Mouse (Mus musculus): ENCODE results near the gene H2-M10.4.
"Not testable (repeated sequence)": the region's sequence is repeated elsewhere in the genome, so short reads cannot be mapped to it uniquely, and the experiment has no call there.

H2-M10.4 gene

GRCm38 (mm10) chr17:36462234-36462633, at the start of gene H2-M10.4:
Gene H2-M10.4 (minus strand): TSS chr17:36462334.
- no peak for DNase-seq (ENCODE audit: low read depth in 1 of 2, low spot score in 2 of 2)

- DNase-seq (ENCODE audit: low read depth in 1 of 2, low spot score in 2 of 2), result no peak
Observed at GRCm38 (mm10) chr17:36503910-36504309, 41.8 kb upstream of the H2-M10.4 start.

- no peak for DNase-seq (ENCODE audit: low read depth in 1 of 2, low spot score in 2 of 2)
Observed at GRCm38 (mm10) chr17:36500435-36500834, 38.3 kb upstream of the H2-M10.4 start.

GRCm38 (mm10) chr17:36488181-36488580, 26.0 kb upstream of the H2-M10.4 start:
- DNase-seq (ENCODE audit: low read depth in 1 of 2, low spot score in 2 of 2), result not testable (repeated sequence)

- DNase-seq (ENCODE audit: low read depth in 1 of 2, low spot score in 2 of 2), result no peak
Observed at GRCm38 (mm10) chr17:36486687-36487230, 24.6 kb upstream of the H2-M10.4 start.

- DNase-seq (ENCODE audit: low read depth in 1 of 2, low spot score in 2 of 2), result no peak
Observed at GRCm38 (mm10) chr17:36483865-36484264, 21.7 kb upstream of the H2-M10.4 start.

- no peak for DNase-seq (ENCODE audit: low read depth in 1 of 2, low spot score in 2 of 2)
Observed at GRCm38 (mm10) chr17:36456260-36456659, 5.9 kb downstream of the H2-M10.4 start.

GRCm38 (mm10) chr17:36431411-36431810, 30.7 kb downstream of the H2-M10.4 start:
- DNase-seq (ENCODE audit: low read depth in 1 of 2, low spot score in 2 of 2), result peak; percentile 29 to 41

GRCm38 (mm10) chr17:36418091-36418754, 43.9 kb downstream of the H2-M10.4 start:
- DNase-seq (ENCODE audit: low read depth in 1 of 2, low spot score in 2 of 2), result no peak

- DNase-seq (ENCODE audit: low read depth in 1 of 2, low spot score in 2 of 2), result no peak
Observed at GRCm38 (mm10) chr17:36417416-36417815, 44.7 kb downstream of the H2-M10.4 start.

- DNase-seq (ENCODE audit: low read depth in 1 of 2, low spot score in 2 of 2), result no peak
Observed at GRCm38 (mm10) chr17:36415407-36415806, 46.7 kb downstream of the H2-M10.4 start.

- DNase-seq (ENCODE audit: low read depth in 1 of 2, low spot score in 2 of 2), result no peak
Observed at GRCm38 (mm10) chr17:36414361-36414760, 47.8 kb downstream of the H2-M10.4 start.

All from monocyte, adult 2 months (primary cell).